Mouse (Mus musculus): Measurements from ENCODE around the gene Xpo1. TPM values are rescaled to one million over a fixed set of nuclear protein-coding genes. Genes with fewer than 3 reads are reported as not detected.
A peak's percentile ranks its signal among the peaks of the same experiment; 100 is the strongest.
"Not testable (repeated sequence)": the region's sequence is repeated elsewhere in the genome, so short reads cannot be mapped to it uniquely, and the experiment has no call there.

Xpo1 gene
- total RNA-seq, 1 experiment from 2014 or later, result 264 TPM

- no peak for ATAC-seq (replicated peaks in 1 of 2; ENCODE audit: insufficient read depth in 1 of 2, low FRiP score in 2 of 2, low TSS enrichment in 1 of 2, low read depth in 1 of 2, poor library complexity in 2 of 2, severe bottlenecking in 2 of 2)
Measured at GRCm38 (mm10) chr11:23275780-23276179, 19.9 kb downstream of the Xpo1 start.

GRCm38 (mm10) chr11:23284469-23284868, 28.6 kb downstream of the Xpo1 start:
- ATAC-seq (replicated peaks in 1 of 2; ENCODE audit: insufficient read depth in 1 of 2, low FRiP score in 2 of 2, low TSS enrichment in 1 of 2, low read depth in 1 of 2, poor library complexity in 2 of 2, severe bottlenecking in 2 of 2), result no peak

GRCm38 (mm10) chr11:23288866-23289265, 33.0 kb downstream of the Xpo1 start:
- not testable (repeated sequence) for ATAC-seq (replicated peaks in 1 of 2; ENCODE audit: insufficient read depth in 1 of 2, low FRiP score in 2 of 2, low TSS enrichment in 1 of 2, low read depth in 1 of 2, poor library complexity in 2 of 2, severe bottlenecking in 2 of 2)

GRCm38 (mm10) chr11:23297379-23297778, 41.5 kb downstream of the Xpo1 start:
- no peak for ATAC-seq (replicated peaks in 1 of 2; ENCODE audit: insufficient read depth in 1 of 2, low FRiP score in 2 of 2, low TSS enrichment in 1 of 2, low read depth in 1 of 2, poor library complexity in 2 of 2, severe bottlenecking in 2 of 2)

GRCm38 (mm10) chr11:23298301-23298700, 42.5 kb downstream of the Xpo1 start:
- ATAC-seq (replicated peaks in 1 of 2; ENCODE audit: insufficient read depth in 1 of 2, low FRiP score in 2 of 2, low TSS enrichment in 1 of 2, low read depth in 1 of 2, poor library complexity in 2 of 2, severe bottlenecking in 2 of 2), result no peak

GRCm38 (mm10) chr11:23299910-23300309, 44.1 kb downstream of the Xpo1 start:
- no peak for ATAC-seq (replicated peaks in 1 of 2; ENCODE audit: insufficient read depth in 1 of 2, low FRiP score in 2 of 2, low TSS enrichment in 1 of 2, low read depth in 1 of 2, poor library complexity in 2 of 2, severe bottlenecking in 2 of 2)

GRCm38 (mm10) chr11:23303126-23303525, 47.3 kb downstream of the Xpo1 start:
- ATAC-seq (replicated peaks in 1 of 2; ENCODE audit: insufficient read depth in 1 of 2, low FRiP score in 2 of 2, low TSS enrichment in 1 of 2, low read depth in 1 of 2, poor library complexity in 2 of 2, severe bottlenecking in 2 of 2), result no peak

- ATAC-seq (replicated peaks in 1 of 2; ENCODE audit: insufficient read depth in 1 of 2, low FRiP score in 2 of 2, low TSS enrichment in 1 of 2, low read depth in 1 of 2, poor library complexity in 2 of 2, severe bottlenecking in 2 of 2), result not testable (repeated sequence)
Measured at GRCm38 (mm10) chr11:23305101-23305672, 49.3 kb downstream of the Xpo1 start.

GRCm38 (mm10) chr11:23305673-23306608, 50.1 kb downstream of the Xpo1 start:
- ATAC-seq (replicated peaks in 1 of 2; ENCODE audit: insufficient read depth in 1 of 2, low FRiP score in 2 of 2, low TSS enrichment in 1 of 2, low read depth in 1 of 2, poor library complexity in 2 of 2, severe bottlenecking in 2 of 2), result peak; percentile 97 to 98

- no peak for ATAC-seq (replicated peaks in 1 of 2; ENCODE audit: insufficient read depth in 1 of 2, low FRiP score in 2 of 2, low TSS enrichment in 1 of 2, low read depth in 1 of 2, poor library complexity in 2 of 2, severe bottlenecking in 2 of 2)
Measured at GRCm38 (mm10) chr11:23306764-23307565, 51.1 kb downstream of the Xpo1 start, which contains the start of gene Usp34. Usp34 (plus strand) TSS chr11:23306895.

GRCm38 (mm10) chr11:23307566-23307920, 51.7 kb downstream of the Xpo1 start:
- no peak for ATAC-seq (replicated peaks in 1 of 2; ENCODE audit: insufficient read depth in 1 of 2, low FRiP score in 2 of 2, low TSS enrichment in 1 of 2, low read depth in 1 of 2, poor library complexity in 2 of 2, severe bottlenecking in 2 of 2)

GRCm38 (mm10) chr11:23313496-23313895, 57.7 kb downstream of the Xpo1 start:
- ATAC-seq (replicated peaks in 1 of 2; ENCODE audit: insufficient read depth in 1 of 2, low FRiP score in 2 of 2, low TSS enrichment in 1 of 2, low read depth in 1 of 2, poor library complexity in 2 of 2, severe bottlenecking in 2 of 2), result 0 out of 4 replicates have a peak, but pooled peaks of 1 of the 2 experiments have one; percentile 25

GRCm38 (mm10) chr11:23329413-23329812, 73.6 kb downstream of the Xpo1 start:
- no peak for ATAC-seq (replicated peaks in 1 of 2; ENCODE audit: insufficient read depth in 1 of 2, low FRiP score in 2 of 2, low TSS enrichment in 1 of 2, low read depth in 1 of 2, poor library complexity in 2 of 2, severe bottlenecking in 2 of 2)

GRCm38 (mm10) chr11:23332136-23332535, 76.3 kb downstream of the Xpo1 start:
- no peak for ATAC-seq (replicated peaks in 1 of 2; ENCODE audit: insufficient read depth in 1 of 2, low FRiP score in 2 of 2, low TSS enrichment in 1 of 2, low read depth in 1 of 2, poor library complexity in 2 of 2, severe bottlenecking in 2 of 2)

GRCm38 (mm10) chr11:23335160-23335559, 79.3 kb downstream of the Xpo1 start:
- ATAC-seq (replicated peaks in 1 of 2; ENCODE audit: insufficient read depth in 1 of 2, low FRiP score in 2 of 2, low TSS enrichment in 1 of 2, low read depth in 1 of 2, poor library complexity in 2 of 2, severe bottlenecking in 2 of 2), result peak; percentile 48 to 62; a peak in 2 of 4 replicates
